Mouse (Mus musculus) adrenal gland, postnatal 36 days (tissue): ENCODE measurements at regions not wholly inside any gene's neighbourhood (a gene's known extent, or its start where the extent isn't known, plus 50 kb on each side); places are given as distances from the start of the nearest gene placed in this dataset.
"Not testable (repeated sequence)": the region's sequence is repeated elsewhere in the genome, so short reads cannot be mapped to it uniquely, and the experiment has no call there.

ENCODE experiments used
- DNase-seq, 2 experiments: peaks; one replicate each; pipeline ENCODE4 v3.0.0; 2021; ENCODE audit warnings: mixed read lengths in 1 of 2

DNA sequence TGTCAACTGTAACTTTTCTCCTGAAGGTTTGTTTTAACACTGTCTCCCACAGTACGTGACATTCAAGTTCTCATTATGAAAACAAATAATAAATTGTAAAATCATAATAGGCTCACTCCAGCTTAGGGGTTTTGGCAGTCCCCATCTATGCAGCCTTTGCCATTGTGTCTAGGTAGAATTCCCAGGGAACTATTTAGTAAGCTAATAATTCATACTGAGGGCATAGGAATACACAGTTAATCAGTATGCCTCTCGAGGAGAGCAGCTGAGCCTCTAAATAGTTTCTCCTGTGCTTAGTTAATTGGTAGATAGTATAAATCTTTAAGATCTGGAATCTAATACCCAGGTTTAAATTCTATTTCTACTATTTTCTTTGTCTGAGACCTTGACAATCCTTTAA lies 191.7 kb downstream of the Tprg start:
- no peak for DNase-seq

DNA sequence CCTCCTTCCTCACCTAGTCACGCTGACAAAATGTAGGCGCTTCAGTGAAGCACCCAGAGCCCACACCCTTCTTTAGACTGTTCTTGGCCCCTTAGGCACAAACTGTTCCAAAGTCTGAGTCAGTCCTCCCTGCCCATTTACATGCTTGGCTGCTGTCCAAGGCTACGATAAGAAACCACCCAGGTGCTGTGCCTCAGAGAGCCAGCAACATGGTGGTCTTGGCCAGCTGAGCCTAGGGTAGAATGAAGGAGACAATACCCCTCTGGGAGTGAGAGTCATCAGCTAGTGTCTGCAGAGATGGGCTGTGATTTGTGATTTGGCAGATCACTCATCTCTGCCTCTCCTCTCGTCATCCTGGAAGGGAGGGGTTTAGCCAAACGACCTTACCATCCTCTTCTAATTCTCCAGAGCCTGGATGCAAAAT lies 197.2 kb downstream of the Tprg start:
- DNase-seq = peak; percentile 2

DNA sequence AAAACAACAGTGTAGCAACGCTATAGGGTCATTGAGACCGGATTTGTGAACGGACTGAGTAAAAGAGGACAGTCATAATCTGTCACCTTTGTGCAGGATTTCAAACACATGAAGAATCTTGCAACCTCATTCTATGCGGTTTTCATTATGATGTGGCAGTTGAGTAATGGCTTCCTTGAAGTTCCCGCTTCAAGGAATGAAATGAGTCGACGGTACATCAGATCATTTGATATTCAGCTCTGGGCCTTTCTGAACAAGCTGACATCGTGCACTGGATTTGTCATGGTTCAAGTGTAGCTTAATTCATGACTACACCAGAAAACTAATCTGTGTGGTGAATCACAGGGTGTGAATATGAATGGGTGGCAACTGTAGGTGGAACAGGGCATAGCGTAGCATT lies 198.4 kb downstream of the Tprg start:
- DNase-seq = no peak

DNA sequence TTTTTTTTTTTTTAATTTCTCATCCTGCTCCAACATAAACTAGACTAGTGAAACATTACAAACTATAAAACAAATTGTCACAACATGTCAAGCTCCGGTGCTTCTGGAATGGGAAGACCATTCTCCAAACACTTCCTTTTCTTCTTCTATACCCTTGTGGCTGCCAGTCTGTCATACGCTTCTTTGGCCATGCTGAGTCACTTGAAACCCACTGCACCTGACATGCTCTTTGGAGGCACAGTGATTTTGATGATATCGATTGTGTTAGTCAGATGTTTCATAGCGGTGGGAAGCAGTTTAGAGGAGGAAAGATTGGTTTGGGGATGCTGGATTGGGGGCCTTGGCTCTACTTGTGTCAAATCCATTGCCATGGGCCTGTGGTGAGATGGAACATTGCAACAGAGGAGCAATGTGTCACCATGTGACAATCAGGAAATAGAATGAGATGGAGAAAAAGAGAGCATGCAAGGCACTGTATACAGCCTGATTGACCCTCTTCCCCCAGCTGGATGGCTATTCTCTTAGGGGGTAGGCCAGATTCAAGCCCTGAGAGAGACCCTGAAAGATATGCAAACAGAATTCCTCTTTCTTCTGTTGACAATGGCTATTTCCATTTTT lies 197.0 kb upstream of the Trp63 start:
- DNase-seq = no peak

DNA sequence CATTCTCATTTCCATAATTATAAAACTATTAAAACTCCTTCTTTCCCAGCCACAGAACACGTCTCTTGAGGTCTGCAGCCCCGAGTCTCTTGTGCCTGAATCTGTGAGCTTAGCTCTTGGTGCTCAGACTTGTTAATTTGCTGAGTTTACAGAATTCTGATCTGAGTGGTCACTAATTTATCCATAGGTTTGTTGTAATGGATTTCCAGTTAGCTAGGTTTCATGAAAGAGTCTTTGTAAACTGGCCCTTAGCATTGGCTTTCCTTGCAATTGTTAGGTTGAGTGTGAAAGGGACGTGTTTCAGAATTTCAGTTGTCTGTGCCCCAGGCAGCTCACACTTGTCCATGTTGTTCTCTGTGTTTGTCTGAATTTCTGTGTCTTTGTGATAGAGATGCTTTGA lies 192.7 kb upstream of the Trp63 start:
- no peak for DNase-seq

DNA sequence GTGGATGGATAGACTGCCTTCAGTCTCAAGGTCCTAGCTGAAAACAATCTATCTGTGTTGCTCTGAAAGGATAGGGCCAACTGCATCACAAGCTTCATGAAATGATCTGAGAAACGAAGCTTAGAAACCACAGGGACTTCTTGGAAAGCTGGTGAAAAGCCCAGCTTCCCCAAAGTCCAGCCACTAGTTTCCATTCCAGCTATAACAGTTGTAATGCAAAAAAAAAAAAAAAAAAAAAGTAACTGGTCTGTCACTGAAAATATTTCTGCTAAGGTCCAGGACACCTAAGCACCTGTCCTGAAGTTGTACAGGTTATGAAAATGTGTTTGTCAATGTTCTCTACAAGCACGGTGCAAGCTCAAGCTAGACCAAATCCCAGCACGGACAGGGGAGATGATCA lies 189.4 kb upstream of the Trp63 start:
- DNase-seq = no peak

DNA sequence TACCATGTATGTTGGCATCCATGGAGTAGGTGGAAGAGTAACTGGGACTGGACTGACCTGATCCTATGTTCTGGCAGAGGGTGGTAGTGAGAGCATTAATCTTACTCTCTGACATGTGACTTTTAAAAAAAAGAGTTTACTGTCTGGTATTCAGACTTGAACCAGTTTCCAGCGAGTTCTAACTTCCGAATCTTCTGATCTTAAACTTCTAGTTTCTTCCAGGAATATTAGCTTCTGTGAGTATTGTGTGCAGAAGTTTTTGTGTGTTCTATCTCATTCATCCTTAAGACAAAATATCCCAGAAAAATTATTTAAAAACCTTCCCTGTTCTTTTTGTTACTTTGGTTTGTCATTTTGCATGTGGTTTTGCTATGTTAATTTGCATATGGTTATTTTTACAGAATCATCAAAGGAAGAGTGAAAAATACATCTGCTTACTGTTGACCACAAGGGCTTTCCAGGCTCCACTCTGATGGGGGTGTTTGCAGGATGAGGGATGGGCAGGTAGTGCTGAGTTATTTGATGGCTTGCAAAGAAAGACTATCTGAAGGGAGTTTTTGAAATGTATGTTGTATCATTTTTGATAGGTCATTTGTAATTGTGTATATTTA lies 187.9 kb upstream of the Trp63 start:
- DNase-seq = no peak

DNA sequence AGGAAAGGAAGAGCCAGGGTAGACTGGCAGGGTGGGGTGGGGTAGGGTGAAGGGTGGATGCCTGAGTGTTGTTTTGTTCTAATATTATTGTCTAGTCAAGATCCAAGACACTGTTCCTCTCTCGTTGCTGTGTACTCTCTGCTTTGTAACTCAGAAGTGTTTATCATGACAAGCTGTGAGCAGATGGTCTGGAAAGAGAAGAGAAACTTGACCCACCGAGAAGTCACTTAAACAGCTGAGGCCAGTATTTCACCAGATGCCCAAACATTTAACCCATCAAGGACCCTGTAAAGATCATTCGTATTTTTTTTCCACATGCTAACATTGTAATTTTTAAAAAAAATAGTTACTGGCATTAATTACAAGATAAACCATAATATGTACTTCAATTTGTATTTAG lies 178.7 kb upstream of the Trp63 start:
- DNase-seq = no peak

DNA sequence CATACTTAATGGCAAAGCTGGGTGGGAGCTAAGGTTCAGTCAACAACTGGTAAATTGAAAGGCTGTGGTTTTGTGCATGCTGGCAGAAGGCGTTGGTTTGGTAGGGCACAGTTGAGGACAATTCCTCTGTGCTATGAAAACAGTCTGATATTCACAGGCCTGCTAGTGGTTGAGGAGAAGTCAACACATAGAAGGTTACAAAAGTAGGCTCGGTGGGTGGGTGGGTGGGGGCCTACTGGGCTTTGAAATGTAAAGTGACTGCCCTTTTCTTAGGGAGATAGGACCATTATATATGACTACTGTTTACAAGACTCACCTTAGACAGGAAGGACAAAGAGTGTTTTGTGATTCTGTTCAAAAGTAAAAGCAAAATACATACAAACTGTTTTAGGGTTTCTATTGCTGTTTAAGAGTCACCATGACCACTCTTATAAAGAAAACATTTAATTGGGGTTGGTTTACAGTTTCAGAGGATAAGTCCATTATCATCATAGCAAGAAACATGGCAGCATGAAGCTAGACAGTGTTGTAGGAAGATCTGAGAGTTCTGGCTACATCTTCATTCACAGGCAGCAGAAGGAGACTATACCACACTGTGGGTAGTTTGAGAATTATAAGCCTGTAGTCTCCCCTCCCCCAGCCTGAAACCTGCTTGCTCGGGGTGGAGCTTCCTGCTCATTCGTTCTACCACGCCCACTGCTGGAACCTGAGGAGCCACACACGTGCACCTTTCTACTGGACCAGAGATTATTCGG lies 166.3 kb upstream of the Trp63 start:
- DNase-seq = no peak

DNA sequence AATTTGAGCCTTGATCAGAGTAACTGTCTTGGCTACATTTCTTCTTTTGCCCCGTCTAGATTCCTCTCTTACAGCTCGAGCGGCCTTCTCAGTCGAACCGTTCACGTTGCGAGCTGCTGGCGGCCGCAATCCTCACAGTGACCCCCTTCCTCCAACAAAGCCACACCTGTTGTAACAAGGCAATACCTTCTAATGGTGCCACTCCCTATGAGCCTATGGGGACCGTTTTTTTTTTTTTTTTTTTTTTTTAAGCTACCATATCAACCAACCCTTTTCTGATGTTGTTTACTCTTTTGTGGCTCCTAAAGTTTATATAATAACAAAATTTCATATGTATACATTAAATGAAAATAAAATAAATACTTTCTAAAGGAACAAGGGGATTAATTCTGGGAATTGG lies 160.4 kb upstream of the Trp63 start:
- DNase-seq = not testable (repeated sequence)

DNA sequence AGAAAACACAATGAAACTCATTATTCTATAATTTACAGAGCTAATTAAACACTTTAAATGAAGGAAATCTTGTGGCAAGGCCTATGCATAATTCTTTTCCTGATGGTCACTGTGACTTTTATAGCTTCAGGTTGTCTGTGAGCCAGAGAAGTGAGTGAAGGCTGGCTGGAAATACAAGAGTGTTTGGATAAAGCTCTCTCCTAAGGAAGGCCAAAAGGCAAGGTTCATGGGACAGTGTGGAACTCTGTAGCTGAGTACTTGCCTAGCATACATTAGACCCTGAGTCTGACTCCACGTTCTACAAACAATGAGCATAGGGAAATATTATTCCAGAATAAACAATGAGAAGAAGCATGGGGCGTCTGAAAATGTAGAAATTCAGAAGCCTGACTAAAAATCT lies 159.9 kb upstream of the Trp63 start:
- DNase-seq = no peak

DNA sequence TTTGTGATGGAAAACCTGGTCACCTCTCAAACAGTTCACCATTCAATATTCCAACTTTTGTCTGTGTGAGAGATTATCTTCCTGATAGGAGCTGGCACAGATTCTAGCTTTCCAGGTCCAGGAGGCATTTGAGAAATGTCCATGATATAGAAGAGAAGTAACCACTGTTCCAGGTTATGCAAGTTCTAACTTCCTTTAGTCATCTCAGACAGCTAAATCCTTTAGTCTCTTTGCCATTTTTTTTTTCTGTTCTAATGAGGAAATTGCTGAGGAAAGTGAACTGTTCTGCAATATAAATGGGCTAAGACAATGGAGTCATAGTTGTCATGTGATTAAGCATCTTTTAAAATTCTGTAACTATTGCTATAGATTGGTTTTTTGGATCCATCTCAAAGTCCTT lies 155.7 kb upstream of the Trp63 start:
- DNase-seq = no peak

DNA sequence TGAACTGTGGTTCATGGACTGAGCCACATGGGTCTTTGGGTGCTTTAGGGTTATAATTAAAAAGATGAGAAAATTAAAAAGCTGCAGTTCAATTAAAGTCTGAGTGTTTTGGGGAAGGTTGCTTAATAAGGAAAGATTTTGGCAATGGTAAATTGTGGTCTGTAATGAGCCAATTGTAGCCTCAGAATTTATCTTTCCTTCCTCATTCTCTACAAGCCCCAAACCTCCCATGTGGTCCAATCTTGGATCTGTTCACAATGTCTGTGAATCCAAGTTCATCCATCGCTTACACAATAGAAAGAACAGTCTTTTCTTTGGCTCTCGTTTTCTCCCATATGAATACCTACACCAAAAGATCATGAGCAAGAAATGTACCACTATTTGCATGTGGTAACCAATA lies 155.2 kb upstream of the Trp63 start:
- DNase-seq = no peak

DNA sequence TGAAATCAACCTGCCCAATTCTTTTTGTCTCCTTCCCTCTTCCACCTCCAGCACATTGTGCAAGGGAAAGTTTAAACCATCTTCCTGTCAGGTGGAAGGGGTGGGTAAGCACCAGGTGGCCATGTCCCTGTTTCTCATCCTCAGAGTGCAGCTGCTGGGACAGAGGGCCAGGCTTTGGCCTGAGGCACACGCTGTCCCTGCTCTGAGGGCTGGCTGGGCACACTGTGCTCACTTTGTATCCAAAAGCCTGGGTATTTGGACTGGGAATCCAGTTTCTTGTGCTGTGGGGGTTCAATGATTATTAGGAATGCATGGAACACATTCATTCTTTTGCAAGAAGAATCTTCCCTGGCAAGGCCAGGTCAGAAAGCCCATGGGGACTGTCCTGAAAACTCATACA lies 153.9 kb upstream of the Trp63 start:
- no peak for DNase-seq

DNA sequence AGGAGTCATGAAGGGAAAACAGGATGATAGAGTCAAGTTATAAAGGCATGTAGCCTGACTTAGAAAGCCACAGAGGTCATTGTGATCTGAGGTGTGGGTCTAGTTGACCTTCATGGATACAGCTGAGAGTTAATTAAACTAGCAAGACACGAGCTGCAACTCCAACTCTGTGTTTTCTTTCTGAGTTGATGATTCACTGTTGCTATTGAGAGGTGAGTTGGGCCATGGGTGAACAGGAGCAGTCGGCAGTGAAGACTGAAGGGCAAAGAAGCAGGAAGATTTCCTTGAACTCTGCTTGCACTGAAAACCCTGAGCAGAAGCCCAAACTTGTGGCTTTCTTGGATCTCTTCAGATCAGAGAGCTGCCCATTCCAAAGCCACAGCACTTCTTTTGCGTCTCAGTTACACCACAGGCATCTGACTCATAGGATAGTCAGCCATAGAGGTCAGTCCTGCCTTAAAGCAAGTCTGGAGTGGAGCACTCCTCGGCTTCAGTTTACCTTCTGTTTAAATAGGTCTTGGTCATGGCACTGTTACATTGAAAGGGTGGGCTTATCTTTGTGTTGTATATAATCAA lies 151.7 kb upstream of the Trp63 start:
- peak; percentile 7 to 22 for DNase-seq

DNA sequence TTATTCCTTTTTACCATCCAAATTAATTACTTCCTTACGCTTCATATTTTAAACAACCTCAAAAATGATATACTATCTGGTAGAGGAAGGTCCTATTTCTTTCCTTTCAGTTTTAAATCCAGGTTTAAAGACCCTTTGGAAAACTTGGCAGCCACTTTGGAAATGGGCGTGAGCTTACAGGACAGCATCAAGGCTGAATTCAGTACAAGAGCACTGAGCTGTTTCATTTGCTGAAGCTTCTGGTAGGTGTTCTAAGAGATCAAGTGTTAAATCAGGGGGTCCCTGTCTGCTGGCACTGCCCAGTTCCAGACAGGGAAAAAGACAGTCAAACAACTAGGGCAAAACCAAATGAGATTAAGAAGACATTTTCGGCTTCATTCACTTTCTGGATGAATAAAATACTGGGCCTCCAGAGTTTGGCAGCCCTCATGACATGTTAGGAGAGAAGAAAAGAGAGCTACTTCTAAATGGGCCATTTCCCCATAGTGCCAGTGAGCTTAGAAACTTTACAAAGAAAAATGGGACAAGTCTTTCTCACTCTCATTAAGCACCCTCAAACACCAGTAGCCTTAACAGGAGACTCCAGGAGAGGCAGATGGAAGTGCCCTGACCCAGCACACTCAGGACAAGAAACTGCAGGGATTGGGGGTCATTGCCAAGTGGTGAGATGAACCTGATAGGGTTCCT lies 150.9 kb upstream of the Trp63 start:
- DNase-seq = no peak

DNA sequence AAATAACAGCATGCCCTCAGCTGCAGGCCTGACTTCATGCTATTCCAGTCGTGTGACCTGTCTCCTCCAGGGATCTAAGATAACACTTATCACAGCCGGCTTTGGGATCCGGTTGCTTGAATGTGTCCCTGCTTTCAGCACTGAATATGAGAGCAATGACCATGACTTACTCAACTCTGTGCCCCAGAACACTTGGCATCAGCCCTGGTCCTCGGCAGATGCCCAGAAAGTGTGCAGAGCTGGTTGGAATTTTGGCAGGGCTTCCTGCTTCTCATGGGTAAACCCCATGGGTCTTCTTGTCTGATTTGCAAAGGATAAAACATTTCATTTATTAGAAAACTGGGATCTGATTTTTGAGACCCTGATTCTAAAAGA lies 150.4 kb upstream of the Trp63 start:
- peak; percentile 67 to 76 for DNase-seq

DNA sequence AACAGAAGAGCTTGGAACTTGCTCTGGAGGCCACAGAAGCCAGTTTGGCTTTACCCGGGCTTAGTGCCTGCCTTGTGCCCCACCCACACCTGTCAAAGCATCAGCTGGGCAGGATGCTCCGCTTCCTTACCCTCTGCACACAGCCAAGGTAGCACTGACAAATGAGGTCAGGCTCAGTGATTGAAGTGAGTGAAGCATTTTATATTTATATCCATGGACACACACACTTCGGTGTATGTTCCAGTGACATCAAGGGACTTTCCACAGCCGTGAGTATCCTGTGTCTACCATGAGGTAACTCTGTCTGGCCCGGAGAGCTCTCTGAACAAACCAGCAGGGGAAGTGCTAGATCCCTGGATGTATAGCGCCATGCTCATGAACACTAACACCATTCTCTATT lies 147.0 kb upstream of the Trp63 start:
- no peak for DNase-seq

DNA sequence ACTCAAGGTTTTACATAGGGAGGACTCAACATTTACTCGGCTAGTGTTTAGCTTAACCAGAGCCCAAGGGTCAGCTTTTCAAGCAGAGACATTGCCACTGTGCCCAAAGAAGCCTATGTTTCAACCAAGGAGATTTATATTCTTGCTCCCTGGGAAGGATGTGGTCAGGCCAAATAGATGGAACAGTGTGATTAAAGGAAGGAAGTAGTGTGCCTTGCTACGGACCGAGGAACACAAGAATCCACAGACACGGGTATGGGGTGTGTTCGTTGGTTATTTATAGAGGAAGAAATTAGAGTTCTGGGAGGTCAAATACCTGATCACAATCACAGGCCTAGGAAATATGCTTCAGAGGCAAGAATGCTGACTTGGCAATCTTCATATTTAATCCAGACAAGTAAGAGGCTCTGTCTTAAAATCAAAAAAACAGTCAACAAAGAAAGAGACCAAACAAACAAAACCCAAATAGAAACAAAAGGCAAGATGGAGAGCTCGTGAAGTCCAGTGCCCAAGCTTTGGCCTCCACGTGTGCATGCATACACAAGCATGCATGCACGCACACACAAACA lies 133.9 kb upstream of the Trp63 start:
- no peak for DNase-seq

DNA sequence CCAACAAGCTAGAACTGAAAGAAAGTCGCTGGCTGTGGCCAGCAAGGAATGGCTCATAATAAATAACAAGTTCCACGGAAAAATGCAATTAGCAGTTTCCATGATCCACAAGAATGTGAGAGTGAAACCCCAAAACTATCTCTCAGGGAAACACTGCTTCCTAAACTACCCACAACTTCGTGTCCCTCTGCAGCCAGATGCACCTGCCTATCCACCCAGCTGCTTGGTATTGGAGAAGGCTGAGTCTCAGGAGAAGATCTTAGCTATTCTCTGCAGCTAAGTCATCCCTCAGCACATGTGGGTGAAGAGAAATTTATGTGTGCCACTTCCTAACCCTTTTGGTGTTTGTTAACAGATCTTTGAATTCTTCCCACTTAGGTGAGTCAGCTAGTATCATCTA lies 126.4 kb upstream of the Trp63 start:
- DNase-seq = no peak

DNA sequence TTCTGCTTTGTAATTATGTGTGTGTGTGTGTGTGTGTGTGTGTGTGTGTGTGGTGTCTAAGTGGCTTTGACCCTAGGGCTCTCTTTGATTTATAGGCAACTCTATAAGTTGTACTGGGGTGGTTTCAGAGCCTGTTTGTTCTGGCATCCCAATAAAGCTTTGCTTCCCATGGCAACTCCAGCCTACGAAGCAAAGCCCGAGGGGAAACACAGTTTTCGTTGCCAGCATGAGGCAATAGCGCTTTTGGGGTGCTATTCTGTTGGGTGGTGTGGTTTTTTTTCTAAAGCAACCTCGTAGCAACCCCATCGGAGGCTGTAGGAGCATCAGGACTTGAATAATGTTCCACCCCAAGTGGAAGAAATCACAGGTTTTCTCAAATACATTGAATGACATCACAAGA lies 103.3 kb upstream of the Trp63 start:
- no peak for DNase-seq

DNA sequence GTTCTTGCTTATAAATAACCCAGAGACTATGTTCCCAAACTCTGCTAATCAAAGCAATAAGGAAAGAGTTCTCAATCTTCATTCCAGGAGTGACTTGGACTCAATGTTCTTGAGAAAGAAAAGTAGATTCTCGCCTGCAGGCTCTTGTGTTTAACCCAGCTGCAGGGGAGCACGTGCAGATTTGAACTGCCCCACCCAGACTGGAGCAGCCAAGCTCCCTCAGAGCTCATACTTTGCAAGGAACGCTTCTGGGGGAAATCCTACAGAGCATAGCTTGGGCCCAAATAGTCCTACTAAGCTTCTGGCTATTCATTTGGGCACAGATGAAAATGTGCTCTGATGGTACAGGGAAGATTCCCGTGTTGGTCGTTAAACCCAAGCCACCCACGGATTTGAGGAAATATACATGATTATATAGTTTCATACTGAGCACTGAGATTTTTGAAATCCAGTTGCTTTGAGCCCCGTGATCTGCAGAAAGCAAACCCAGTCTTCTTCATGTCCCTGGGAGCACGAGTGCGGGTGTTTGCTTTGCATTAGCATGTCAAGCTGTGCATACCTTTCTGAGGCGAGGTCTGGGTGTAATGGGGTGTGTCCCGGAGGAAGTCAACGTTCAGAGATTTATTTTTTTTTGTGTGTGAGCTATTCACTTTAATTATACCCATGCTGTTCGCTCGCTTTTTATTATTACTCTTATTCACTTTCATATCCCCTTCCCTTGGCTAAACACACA lies 99.1 kb upstream of the Trp63 start:
- no peak for DNase-seq
